Mouse (Mus musculus) small intestine, adult 2 months (tissue): ENCODE measurements around the gene Nfkbie.

Source experiments
- CTCF ChIP-seq: fragments of 200-500 bp; IDR thresholded peaks from 2 replicates; pipeline ENCODE4 v1.5.1; 2012; ENCODE audit warnings: low read depth, mild to moderate bottlenecking, control low read depth, inconsistent platforms, low read length, moderate library complexity, mixed read lengths; ENCODE audit not compliant: insufficient replicate concordance, insufficient read length; ENCODE audit errors: extremely low read depth
- POLR2A ChIP-seq: fragments of 200-500 bp; IDR thresholded peaks from 2 replicates; pipeline ENCODE4 v1.6.1; 2012; ENCODE audit warnings: low read depth, mild to moderate bottlenecking, control low read depth, inconsistent platforms, low read length, moderate library complexity

GRCm38 (mm10) chr17:45600267-45600666 lies 44.8 kb downstream of the Nfkbie start:
- TF ChIP-seq POLR2A (no peak), CTCF (no peak)
